Mouse (Mus musculus) CH12.LX (cell line): ENCODE data around the gene Trim61. TPM values are rescaled to one million over a fixed set of nuclear protein-coding genes. Genes with fewer than 3 reads are reported as not detected.
A peak's percentile ranks its signal among the peaks of the same experiment; 100 is the strongest.
"Not testable (repeated sequence)": the region's sequence is repeated elsewhere in the genome, so short reads cannot be mapped to it uniquely, and the experiment has no call there.

Source experiments
- DNase-seq: peaks from one replicate; pipeline ENCODE4 v3.0.0-alpha.2; 2013; ENCODE audit errors: extremely low read depth
- H3K27ac ChIP-seq: 2 replicates; pipeline ENCODE4 v1.5.1; 2012; ENCODE audit warnings: low read depth, mild to moderate bottlenecking, control low read depth, moderate library complexity; ENCODE audit not compliant: insufficient read depth
- H3K27me3 ChIP-seq: replicated peaks from 2 replicates; pipeline ENCODE3; 2012; ENCODE audit warnings: inconsistent platforms
- H3K36me3 ChIP-seq, 2 experiments: replicated peaks in 1 of 2; 2 replicates each; pipeline versions ENCODE3 to v1.6.1; 2012; ENCODE audit warnings: inconsistent platforms in 1 of 2, low read length in 1 of 2, mild to moderate bottlenecking in 1 of 2, mixed read lengths in 1 of 2, moderate library complexity in 1 of 2; ENCODE audit not compliant: control insufficient read depth in 1 of 2, insufficient read depth in 1 of 2
- H3K4me1 ChIP-seq, 2 experiments: 2 replicates each; pipeline ENCODE4 v1.6.1; 2012; ENCODE audit warnings: inconsistent platforms in 1 of 2, moderate library complexity in 1 of 2; ENCODE audit not compliant: insufficient read depth in 2 of 2, control insufficient read depth in 1 of 2
- H3K4me2 ChIP-seq: 2 replicates; pipeline ENCODE4 v1.6.1; 2012; ENCODE audit warnings: low read depth, mild to moderate bottlenecking, control low read depth; ENCODE audit not compliant: poor library complexity, insufficient read depth, severe bottlenecking
- H3K4me3 ChIP-seq, 3 experiments: fragments of 150-350 bp in 1 of 3; sonication (generic) in 1 of 3; replicated peaks in 1 of 3; 2 replicates each; pipeline versions ENCODE3 to v1.5.1; 2011 to 2012; ENCODE audit warnings: low read depth in 2 of 3, low read length in 2 of 3, mild to moderate bottlenecking in 2 of 3, moderate library complexity in 2 of 3, control low read depth in 1 of 3, improper control_type of control experiment in 1 of 3, inconsistent platforms in 1 of 3, mixed read lengths in 1 of 3; ENCODE audit not compliant: poor library complexity in 1 of 3
- H3K79me2 ChIP-seq: replicated peaks from 2 replicates; pipeline ENCODE4 v1.6.1; 2012; ENCODE audit warnings: mild to moderate bottlenecking, moderate library complexity; ENCODE audit not compliant: control insufficient read depth, poor library complexity, insufficient read depth, severe bottlenecking; ENCODE audit errors: extremely low read depth
- H3K9ac ChIP-seq: 2 replicates; pipeline ENCODE4 v1.6.1; 2012; ENCODE audit warnings: low read depth, mild to moderate bottlenecking, control low read depth, moderate library complexity; ENCODE audit not compliant: insufficient read depth
- H3K9me3 ChIP-seq: replicated peaks from 2 replicates; pipeline ENCODE3; 2012; ENCODE audit warnings: low read length, inconsistent platforms, mixed read lengths
- CHD2 ChIP-seq: IDR thresholded peaks from 2 replicates; pipeline ENCODE4 v1.6.1; 2011; ENCODE audit warnings: low read length, improper control_type of control experiment
- CTCF ChIP-seq, 2 experiments: IDR thresholded peaks in 1 of 2; conservative IDR thresholded peaks in 1 of 2; 2 replicates each; pipeline ENCODE4 v1.5.1; 2011 to 2012; ENCODE audit warnings: low read depth in 2 of 2, low read length in 2 of 2, improper control_type of control experiment in 1 of 2, inconsistent platforms in 1 of 2, mild to moderate bottlenecking in 1 of 2, moderate library complexity in 1 of 2
- E2F4 ChIP-seq: IDR thresholded peaks from 2 replicates; pipeline ENCODE4 v1.6.1; 2011; ENCODE audit warnings: low read depth, low read length, improper control_type of control experiment; ENCODE audit not compliant: insufficient replicate concordance
- ETS1 ChIP-seq: conservative IDR thresholded peaks from 2 replicates; pipeline ENCODE4 v1.6.1; 2012; ENCODE audit warnings: low read depth, mild to moderate bottlenecking, inconsistent platforms, low read length, improper control_type of control experiment, moderate library complexity
- IRF4 ChIP-seq: IDR thresholded peaks from 2 replicates; pipeline ENCODE4 v1.6.1; 2014; ENCODE audit warnings: low read depth, mild to moderate bottlenecking, inconsistent platforms, low read length, improper control_type of control experiment
- JUND ChIP-seq: conservative IDR thresholded peaks from 2 replicates; pipeline ENCODE4 v1.6.1; 2011; ENCODE audit warnings: low read depth, low read length, improper control_type of control experiment
- KAT2A ChIP-seq: IDR thresholded peaks from 2 replicates; pipeline ENCODE4 v1.6.1; 2012; ENCODE audit warnings: low read length, improper control_type of control experiment, inconsistent platforms; ENCODE audit not compliant: insufficient replicate concordance
- MXI1 ChIP-seq: IDR thresholded peaks from 2 replicates; pipeline ENCODE4 v1.6.1; 2011; ENCODE audit warnings: mild to moderate bottlenecking, low read depth, low read length, improper control_type of control experiment
- PAX5 ChIP-seq: IDR thresholded peaks from 2 replicates; pipeline ENCODE4 v1.6.1; 2012; ENCODE audit warnings: low read length, inconsistent platforms, mixed read lengths
- RAD21 ChIP-seq: IDR thresholded peaks from 2 replicates; pipeline ENCODE4 v1.6.1; 2011; ENCODE audit warnings: low read depth, mild to moderate bottlenecking, low read length, improper control_type of control experiment, moderate library complexity
- RCOR1 ChIP-seq: conservative IDR thresholded peaks from 2 replicates; pipeline ENCODE4 v1.6.1; 2012; ENCODE audit warnings: low read depth, mild to moderate bottlenecking, inconsistent platforms, low read length, improper control_type of control experiment
- SMC3 ChIP-seq: IDR thresholded peaks from 2 replicates; pipeline ENCODE4 v1.6.1; 2011; ENCODE audit warnings: low read depth, low read length, improper control_type of control experiment
- UBTF ChIP-seq: IDR thresholded peaks from 2 replicates; pipeline ENCODE4 v1.6.1; 2012; ENCODE audit warnings: low read depth, mild to moderate bottlenecking, inconsistent platforms, low read length, improper control_type of control experiment, moderate library complexity
- ZNF384 ChIP-seq: IDR thresholded peaks from 2 replicates; pipeline ENCODE4 v1.6.1; 2012; ENCODE audit warnings: low read depth, low read length, improper control_type of control experiment, inconsistent platforms
- dilution Hi-C: fragments of 300-500 bp; cut with MboI; formaldehyde crosslinking; loops from 2 replicates; pipeline ENCODE4 v1.14.3; 2020; ENCODE audit warnings: low sequenced_read_pairs; ENCODE audit not compliant: extremely low pct_unique_long_range_greater_than_20kb, extremely low pct_ligation_motif_present
- in situ Hi-C: fragments of 300-500 bp; cut with MboI; formaldehyde crosslinking; loops from 3 replicates; pipeline ENCODE4 v1.14.3; 2019; ENCODE audit warnings: low sequenced_read_pairs, low pct_ligation_motif_present, low pct_unique_long_range_greater_than_20kb, mixed read lengths
- polyA plus RNA-seq: library from polyadenylated mRNA; unstranded; fragments of >175 nt; gene quantifications from 2 replicates; pipeline ENCODE4 v1.2.1, GENCODE M21; 2012; ENCODE audit warnings: low read depth; ENCODE audit not compliant: insufficient read length
- total RNA-seq, 2 experiments: library from RNA; depleted of rRNA; stranded (reverse); fragments of 300-350 nt in 1 of 2; fragments of >200 nt in 1 of 2; gene quantifications; 2 replicates each; pipeline ENCODE4 v1.2.3; 2012 to 2014

Gene Trim61
- total and polyA plus RNA-seq, 3 experiments: not detected

- H3K9ac ChIP-seq: no peak overlapping the region
- H3K4me2 ChIP-seq: no peak overlapping the region
- peaks cover 0 to 3% of the 10 kb centered on the region in 2 experiments; a peak in 1 of 4 replicates for H3K4me1 ChIP-seq
- no peaks in the 10 kb centered on the region for H3K79me2 ChIP-seq
- no peaks in the 10 kb centered on the region for H3K9me3 ChIP-seq
- no peaks in the 10 kb centered on the region for H3K27me3 ChIP-seq
- in situ Hi-C loops: no loop called here
- no peak overlapping the region for H3K27ac ChIP-seq
- dilution Hi-C loops: no loop called here
- no peak overlapping the region for H3K4me3 ChIP-seq
- TF ChIP-seq UBTF (no peak), JUND (no peak), KAT2A (no peak), PAX5 (no peak), ZNF384 (no peak), MXI1 (no peak)
- H3K36me3 ChIP-seq: no peaks in the 10 kb centered on the region
- DNase-seq: no peak
Measured at GRCm38 (mm10) chr8:65029776-65030175, 11.5 kb upstream of the Trim61 start.

GRCm38 (mm10) chr8:65028959-65029686 lies 10.8 kb upstream of the Trim61 start:
- Histone ChIP-seq H3K36me3 (no peaks in the 10 kb centered on the region), H3K27me3 (no peaks in the 10 kb centered on the region), H3K79me2 (no peaks in the 10 kb centered on the region), H3K9ac (no peak overlapping the region), H3K9me3 (no peaks in the 10 kb centered on the region), H3K4me2 (no peak overlapping the region), H3K27ac (no peak overlapping the region), H3K4me3 (no peak overlapping the region), H3K4me1 (peaks cover 0 to 3% of the 10 kb centered on the region in 2 experiments; a peak in 1 of 4 replicates)
- dilution Hi-C loops (no loop called here), in situ Hi-C loops (no loop called here)
- TF ChIP-seq CHD2 (no peak), E2F4 (no peak), RCOR1 (no peak), CTCF (conservative IDR thresholded peaks at IDR 0.05 in 1 of 2, IDR thresholded peaks at IDR 0.05 in 1 of 2; ENCODE audit: low read depth in 2 of 2, low read length in 2 of 2) (peak; percentile 10 to 21; a peak in 2 of 4 replicates)
- DNase-seq: no peak

GRCm38 (mm10) chr8:65022485-65022884 lies 4.2 kb upstream of the Trim61 start:
- peak; percentile 38 for DNase-seq
- dilution Hi-C loops: no loop called here
- Histone ChIP-seq H3K9ac (no peak overlapping the region), H3K9me3 (no peaks in the 10 kb centered on the region), H3K27ac (no peak overlapping the region), H3K4me2 (0 out of 2 replicates have a peak overlapping the region, but pooled peaks have one; percentile 26), H3K36me3 (no peaks in the 10 kb centered on the region), H3K27me3 (no peaks in the 10 kb centered on the region), H3K79me2 (no peaks in the 10 kb centered on the region), H3K4me3 (no peak overlapping the region), H3K4me1 (peaks cover 0 to 5% of the 10 kb centered on the region in 2 experiments; a peak in 1 of 4 replicates)
- in situ Hi-C loops: no loop called here
- TF ChIP-seq JUND (peak; percentile 23; the same call in 1 of the 2 replicates), IRF4 (no peak), CTCF (conservative IDR thresholded peaks at IDR 0.05 in 1 of 2, IDR thresholded peaks at IDR 0.05 in 1 of 2; ENCODE audit: low read depth in 2 of 2, low read length in 2 of 2) (peak; percentile 67 to 82), RAD21 (peak; percentile 79), SMC3 (peak; percentile 78), ETS1 (no peak)

GRCm38 (mm10) chr8:65007616-65008015 lies 10.7 kb downstream of the Trim61 start:
- H3K79me2 ChIP-seq, H3K36me3 ChIP-seq, H3K27ac ChIP-seq, H3K9ac ChIP-seq, DNase-seq, in situ Hi-C loops, H3K9me3 ChIP-seq, H3K4me3 ChIP-seq, H3K4me1 ChIP-seq, H3K4me2 ChIP-seq, dilution Hi-C loops, H3K27me3 ChIP-seq: not testable (repeated sequence)
